Mouse (Mus musculus): ENCODE measurements around the gene Nmu.

Gene Nmu

GRCm38 (mm10) chr5:76363453-76364104 is at the start of gene Nmu:
Gene Nmu, minus strand, starts transcription at chr5:76363788.
- DNase-seq: no peak

GRCm38 (mm10) chr5:76411697-76412096 is 48.1 kb upstream of the Nmu start:
- DNase-seq: no peak

GRCm38 (mm10) chr5:76394382-76394781 is 30.8 kb upstream of the Nmu start:
- DNase-seq: no peak

- DNase-seq: no peak
These were observed 25.6 kb upstream of the Nmu start for GRCm38 (mm10) chr5:76389041-76389795.

GRCm38 (mm10) chr5:76388474-76388873 is 24.9 kb upstream of the Nmu start:
- DNase-seq: no peak

- DNase-seq: no peak
These were observed 20.1 kb upstream of the Nmu start for GRCm38 (mm10) chr5:76383673-76384072.

GRCm38 (mm10) chr5:76381836-76382235 is 18.2 kb upstream of the Nmu start:
- no peak for DNase-seq

- no peak for DNase-seq
These were observed 15.6 kb upstream of the Nmu start for GRCm38 (mm10) chr5:76379216-76379615.

- DNase-seq: no peak
These were observed 5.7 kb upstream of the Nmu start for GRCm38 (mm10) chr5:76369215-76369840.

- no peak for DNase-seq
These were observed 1.8 kb upstream of the Nmu start for GRCm38 (mm10) chr5:76365406-76365805.

GRCm38 (mm10) chr5:76360786-76361185 is 2.8 kb downstream of the Nmu start:
- DNase-seq: no peak

- DNase-seq: no peak
These were observed 3.5 kb downstream of the Nmu start for GRCm38 (mm10) chr5:76360057-76360456.

GRCm38 (mm10) chr5:76351953-76352611 is 11.5 kb downstream of the Nmu start:
- DNase-seq: no peak

GRCm38 (mm10) chr5:76351537-76351936 is 12.1 kb downstream of the Nmu start:
- DNase-seq: no peak

- DNase-seq: no peak
These were observed 17.5 kb downstream of the Nmu start for GRCm38 (mm10) chr5:76346137-76346536.

- DNase-seq: no peak
These were observed 22.7 kb downstream of the Nmu start for GRCm38 (mm10) chr5:76340931-76341330.

GRCm38 (mm10) chr5:76337100-76337499 is 26.5 kb downstream of the Nmu start:
- DNase-seq: no peak

- no peak for DNase-seq
These were observed 29.8 kb downstream of the Nmu start for GRCm38 (mm10) chr5:76333833-76334232.

- DNase-seq: no peak
These were observed 32.6 kb downstream of the Nmu start, which contains the start of gene Pdcl2 for GRCm38 (mm10) chr5:76330953-76331352. Gene Pdcl2, minus strand, starts transcription at chr5:76331156.

GRCm38 (mm10) chr5:76327296-76327695 is 36.3 kb downstream of the Nmu start:
- no peak for DNase-seq

GRCm38 (mm10) chr5:76325113-76325512 is 38.5 kb downstream of the Nmu start:
- DNase-seq: no peak

GRCm38 (mm10) chr5:76321249-76322196 is 42.1 kb downstream of the Nmu start:
- DNase-seq: no peak

Data from thymus, postnatal 25 days (tissue).